Mouse (Mus musculus) hindbrain, embryonic 15.5 days (tissue): Measurements from ENCODE around the gene Rrm2. TPM values are rescaled to one million over a fixed set of nuclear protein-coding genes. Genes with fewer than 3 reads are reported as not detected.
A peak's percentile ranks its signal among the peaks of the same experiment; 100 is the strongest.
"Not testable (repeated sequence)": the region's sequence is repeated elsewhere in the genome, so short reads cannot be mapped to it uniquely, and the experiment has no call there.

Experiments used
- ATAC-seq: fragments of 200-750 bp; cut with Nextera tagmentation; 2 replicates; pipeline ENCODE4 v1.8.0; 2017; ENCODE audit warnings: low read depth, moderate number of reproducible peaks, moderate TSS enrichment; ENCODE audit not compliant: low FRiP score
- H3K27ac ChIP-seq: fragments of 300-500 bp; sonication (generic); replicated peaks from 2 replicates; pipeline ENCODE4 v1.5.1; 2015; ENCODE audit warnings: mild to moderate bottlenecking, inconsistent platforms
- H3K27me3 ChIP-seq: fragments of 300-500 bp; sonication (generic); 2 replicates; pipeline ENCODE4 v1.6.1; 2015; ENCODE audit warnings: control low read depth, inconsistent platforms
- H3K36me3 ChIP-seq: fragments of 300-500 bp; sonication (generic); 2 replicates; pipeline ENCODE4 v1.6.1; 2015; ENCODE audit warnings: control low read depth, inconsistent platforms
- H3K4me1 ChIP-seq: fragments of 300-500 bp; sonication (generic); replicated peaks from 2 replicates; pipeline ENCODE4 v1.6.1; 2015; ENCODE audit warnings: control low read depth, inconsistent platforms
- H3K4me2 ChIP-seq: fragments of 300-500 bp; sonication (generic); 2 replicates; pipeline ENCODE4 v1.6.1; 2015; ENCODE audit warnings: moderate library complexity, mild to moderate bottlenecking, inconsistent platforms
- H3K4me3 ChIP-seq: fragments of 300-500 bp; sonication (generic); 2 replicates; pipeline ENCODE4 v1.5.1; 2015; ENCODE audit warnings: mild to moderate bottlenecking, inconsistent platforms
- H3K9ac ChIP-seq: fragments of 300-500 bp; sonication (generic); 2 replicates; pipeline ENCODE4 v1.6.1; 2015; ENCODE audit warnings: inconsistent platforms
- H3K9me3 ChIP-seq: fragments of 300-500 bp; sonication (generic); 2 replicates; pipeline ENCODE4 v1.6.1; 2016; ENCODE audit warnings: control low read depth, inconsistent platforms
- WGBS: fragments of 180-500 bp; shearing (Covaris S2); methylation state at CpG from one replicate; pipeline ENCODE4 v1.1.7; 2015; 5-methylcytosine and 5-hydroxymethylcytosine counted together
- polyA plus RNA-seq: library from polyadenylated mRNA; unstranded; fragments of >200 nt; fragmentation: Nextera tagmentation; extraction: Ambion mirVana; gene quantifications from 2 replicates; pipeline ENCODE4 v1.2.1, GENCODE M21; 2015

Gene Rrm2
- polyA plus RNA-seq, 1 experiment from 2014 or later = 64.0 TPM

GRCm38 (mm10) chr12:24686696-24687346 is 21.2 kb upstream of the Rrm2 start:
- ATAC-seq = no peak
- WGBS = 75% methylated on average over 11 of the region's 11 CpGs

GRCm38 (mm10) chr12:24690351-24690750 is 17.7 kb upstream of the Rrm2 start:
- H3K4me3 ChIP-seq = no peak overlapping the region

More at GRCm38 (mm10) chr12:24686696-24687346, 21.2 kb upstream of the Rrm2 start:
- Histone ChIP-seq H3K4me3 (no peak overlapping the region), H3K36me3 (no peaks in the 10 kb centered on the region), H3K27me3 (peaks cover 14% of the 10 kb centered on the region), H3K9me3 (no peaks in the 10 kb centered on the region), H3K4me2 (no peak overlapping the region), H3K4me1 (peaks cover 2% of the 10 kb centered on the region), H3K27ac (no peak overlapping the region), H3K9ac (no peak overlapping the region)

GRCm38 (mm10) chr12:24696500-24697483 is 11.2 kb upstream of the Rrm2 start:
- Histone ChIP-seq H3K27ac (no peak overlapping the region), H3K4me1 (0 out of 2 replicates have a peak, but pooled peaks cover 3% of the 10 kb centered on the region), H3K36me3 (no peaks in the 10 kb centered on the region), H3K27me3 (no peaks in the 10 kb centered on the region), H3K4me3 (no peak overlapping the region), H3K9ac (no peak overlapping the region), H3K9me3 (no peaks in the 10 kb centered on the region), H3K4me2 (peak overlapping the region; percentile 48)
- peak; percentile 92 for ATAC-seq
- WGBS = 42% methylated on average over 16 of the region's 16 CpGs

More at GRCm38 (mm10) chr12:24690351-24690750, 17.7 kb upstream of the Rrm2 start:
- H3K4me2 ChIP-seq = no peak overlapping the region
- 87% methylated on average over 3 of the region's 3 CpGs for WGBS
- no peak for ATAC-seq
- no peaks in the 10 kb centered on the region for H3K4me1 ChIP-seq
- no peak overlapping the region for H3K9ac ChIP-seq
- no peaks in the 10 kb centered on the region for H3K27me3 ChIP-seq
- no peaks in the 10 kb centered on the region for H3K36me3 ChIP-seq
- H3K27ac ChIP-seq = no peak overlapping the region
- H3K9me3 ChIP-seq = no peaks in the 10 kb centered on the region

GRCm38 (mm10) chr12:24697484-24698204 is 10.4 kb upstream of the Rrm2 start:
- 63% methylated on average over 8 of the region's 8 CpGs for WGBS
- H3K27me3 ChIP-seq = no peaks in the 10 kb centered on the region
- H3K4me3 ChIP-seq = no peak overlapping the region

GRCm38 (mm10) chr12:24698514-24698913 is 9.5 kb upstream of the Rrm2 start:
- Histone ChIP-seq H3K4me3 (no peak overlapping the region), H3K27me3 (no peaks in the 10 kb centered on the region), H3K9me3 (no peaks in the 10 kb centered on the region), H3K36me3 (no peaks in the 10 kb centered on the region), H3K4me2 (no peak overlapping the region), H3K9ac (no peak overlapping the region), H3K27ac (no peak overlapping the region), H3K4me1 (0 out of 2 replicates have a peak, but pooled peaks cover 3% of the 10 kb centered on the region)
- 78% methylated on average over 3 of the region's 3 CpGs for WGBS
- no peak for ATAC-seq

More at GRCm38 (mm10) chr12:24697484-24698204, 10.4 kb upstream of the Rrm2 start:
- Histone ChIP-seq H3K9me3 (no peaks in the 10 kb centered on the region), H3K36me3 (no peaks in the 10 kb centered on the region), H3K9ac (no peak overlapping the region), H3K27ac (no peak overlapping the region), H3K4me1 (0 out of 2 replicates have a peak, but pooled peaks cover 3% of the 10 kb centered on the region), H3K4me2 (peak overlapping the region; percentile 48)
- peak; percentile 36 for ATAC-seq

GRCm38 (mm10) chr12:24699578-24699977 is 8.5 kb upstream of the Rrm2 start:
- Histone ChIP-seq H3K4me3 (no peak overlapping the region), H3K27me3 (no peaks in the 10 kb centered on the region), H3K36me3 (no peaks in the 10 kb centered on the region), H3K9me3 (no peaks in the 10 kb centered on the region), H3K9ac (no peak overlapping the region), H3K4me1 (0 out of 2 replicates have a peak, but pooled peaks cover 3% of the 10 kb centered on the region), H3K4me2 (no peak overlapping the region), H3K27ac (no peak overlapping the region)
- 66% methylated on average over 10 of the region's 10 CpGs for WGBS
- no peak for ATAC-seq

GRCm38 (mm10) chr12:24701621-24702020 is 6.4 kb upstream of the Rrm2 start:
- 92% methylated on average over 9 of the region's 9 CpGs for WGBS
- not testable (repeated sequence) for ATAC-seq, H3K4me3 ChIP-seq

GRCm38 (mm10) chr12:24703013-24703412 is 5.0 kb upstream of the Rrm2 start:
- no peak overlapping the region for H3K4me3 ChIP-seq
- no peaks in the 10 kb centered on the region for H3K36me3 ChIP-seq
- H3K4me1 ChIP-seq = peaks cover 7% of the 10 kb centered on the region
- H3K9me3 ChIP-seq = no peaks in the 10 kb centered on the region
- no peak overlapping the region for H3K9ac ChIP-seq
- no peak for ATAC-seq
- H3K27ac ChIP-seq = no peak overlapping the region
- H3K27me3 ChIP-seq = peaks cover 9% of the 10 kb centered on the region
- H3K4me2 ChIP-seq = no peak overlapping the region
- WGBS = 78% methylated on average over 3 of the region's 3 CpGs

More at GRCm38 (mm10) chr12:24701621-24702020, 6.4 kb upstream of the Rrm2 start:
- not testable (repeated sequence) for H3K36me3 ChIP-seq, H3K4me2 ChIP-seq, H3K4me1 ChIP-seq, H3K9me3 ChIP-seq, H3K27ac ChIP-seq, H3K27me3 ChIP-seq, H3K9ac ChIP-seq

- Histone ChIP-seq H3K4me2 (no peak overlapping the region), H3K9ac (no peak overlapping the region), H3K9me3 (no peaks in the 10 kb centered on the region), H3K4me1 (peaks cover 21% of the 10 kb centered on the region), H3K36me3 (no peaks in the 10 kb centered on the region), H3K4me3 (no peak overlapping the region), H3K27ac (no peak overlapping the region), H3K27me3 (peaks cover 9% of the 10 kb centered on the region)
- ATAC-seq = no peak
- 88% methylated on average over 15 of the region's 15 CpGs for WGBS
Measured at GRCm38 (mm10) chr12:24705502-24706263, 2.4 kb upstream of the Rrm2 start.

GRCm38 (mm10) chr12:24706764-24707479 is 1.1 kb upstream of the Rrm2 start:
- Histone ChIP-seq H3K9me3 (no peaks in the 10 kb centered on the region), H3K9ac (no peak overlapping the region)

GRCm38 (mm10) chr12:24707480-24707802 is 600 bp upstream of the Rrm2 start:
- Histone ChIP-seq H3K36me3 (no peaks in the 10 kb centered on the region), H3K4me2 (peak overlapping the region; percentile 93), H3K27me3 (peaks cover 9% of the 10 kb centered on the region), H3K27ac (no peak overlapping the region), H3K4me3 (peak overlapping the region; percentile 93), H3K4me1 (peaks cover 21% of the 10 kb centered on the region), H3K9me3 (no peaks in the 10 kb centered on the region), H3K9ac (no peak overlapping the region)
- ATAC-seq = no peak
- under 1% methylated on average over 9 of the region's 9 CpGs for WGBS

More at GRCm38 (mm10) chr12:24706764-24707479, 1.1 kb upstream of the Rrm2 start:
- no peak overlapping the region for H3K27ac ChIP-seq
- H3K4me1 ChIP-seq = peaks cover 21% of the 10 kb centered on the region
- peak overlapping the region; percentile 93 for H3K4me3 ChIP-seq
- WGBS = 1% methylated on average over 27 of the region's 27 CpGs
- H3K27me3 ChIP-seq = peaks cover 9% of the 10 kb centered on the region
- no peak for ATAC-seq
- H3K36me3 ChIP-seq = no peaks in the 10 kb centered on the region
- peak overlapping the region; percentile 93 for H3K4me2 ChIP-seq
